Mouse (Mus musculus) mouse trophoblast stem cell (cell line): ENCODE measurements around the gene Trmt44.

Experiments used
- in situ Hi-C, 2 experiments: fragments of 300-500 bp; cut with MseI, MboI; formaldehyde crosslinking; loops; 2 replicates in 1 of 2; 3 replicates in 1 of 2; pipeline ENCODE4 v1.15.1; 2025

Gene Trmt44

GRCm38 (mm10) chr5:35574653-35575599 is at the start of gene Trmt44:
Gene Trmt44 (minus strand): TSS chr5:35575070.
- in situ Hi-C loops = no loop called here

GRCm38 (mm10) chr5:35623831-35624230 is 49.0 kb upstream of the Trmt44 start:
- in situ Hi-C loops = no loop called here

- in situ Hi-C loops = no loop called here
Measured at GRCm38 (mm10) chr5:35621114-35621513, 46.2 kb upstream of the Trmt44 start.

DNA sequence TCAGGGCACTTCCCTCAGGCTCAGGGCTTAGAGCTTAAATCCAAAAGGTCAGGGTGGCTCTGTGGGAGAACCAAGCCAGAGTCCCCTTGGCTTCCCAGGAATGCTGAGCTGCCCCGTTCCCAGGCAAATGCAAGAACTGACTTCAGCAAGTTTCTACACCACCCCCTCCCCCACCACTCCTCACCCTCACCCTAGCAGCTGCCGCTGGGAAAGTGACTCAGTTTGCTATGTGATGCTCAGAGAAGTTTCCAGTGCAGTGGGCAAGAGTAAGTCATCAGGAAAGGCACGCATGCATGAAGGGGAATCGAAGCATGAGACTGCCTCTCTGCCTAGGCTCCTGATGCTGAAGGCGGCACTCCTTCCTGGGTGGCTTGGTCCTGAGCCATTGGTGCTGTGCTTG is 42.1 kb upstream of the Trmt44 start:
- in situ Hi-C loops = no loop called here

DNA sequence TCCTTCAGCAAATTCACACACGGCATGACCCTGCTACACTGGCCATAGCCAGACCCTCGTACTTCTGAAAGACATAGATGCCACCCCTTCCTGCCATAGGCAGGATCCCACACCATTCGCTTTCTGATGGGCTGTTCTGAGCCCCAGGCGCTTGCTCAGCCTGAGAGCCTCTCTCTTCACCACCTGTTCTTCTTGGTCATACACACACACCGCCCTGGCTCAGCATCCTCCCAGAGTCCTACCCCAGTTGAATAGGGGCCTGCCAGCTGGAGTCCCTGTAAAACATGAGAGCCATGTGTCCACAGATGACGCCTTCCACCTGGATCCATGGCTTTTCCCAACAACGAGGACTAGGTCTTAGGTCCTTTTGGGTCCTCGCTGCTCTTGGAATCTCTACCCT is 37.9 kb upstream of the Trmt44 start:
- in situ Hi-C loops = no loop called here

GRCm38 (mm10) chr5:35611900-35612299 is 37.0 kb upstream of the Trmt44 start:
- in situ Hi-C loops = no loop called here

GRCm38 (mm10) chr5:35611170-35611569 is 36.3 kb upstream of the Trmt44 start:
- in situ Hi-C loops = no loop called here

GRCm38 (mm10) chr5:35610381-35610780 is 35.5 kb upstream of the Trmt44 start:
- in situ Hi-C loops = no loop called here

- in situ Hi-C loops = no loop called here
Measured at GRCm38 (mm10) chr5:35609971-35610370, 35.1 kb upstream of the Trmt44 start.

- in situ Hi-C loops = no loop called here
Measured at GRCm38 (mm10) chr5:35609381-35609780, 34.5 kb upstream of the Trmt44 start.

- in situ Hi-C loops = no loop called here
Measured at GRCm38 (mm10) chr5:35608559-35608958, 33.7 kb upstream of the Trmt44 start.

GRCm38 (mm10) chr5:35607784-35608183 is 32.9 kb upstream of the Trmt44 start:
- in situ Hi-C loops = no loop called here

DNA sequence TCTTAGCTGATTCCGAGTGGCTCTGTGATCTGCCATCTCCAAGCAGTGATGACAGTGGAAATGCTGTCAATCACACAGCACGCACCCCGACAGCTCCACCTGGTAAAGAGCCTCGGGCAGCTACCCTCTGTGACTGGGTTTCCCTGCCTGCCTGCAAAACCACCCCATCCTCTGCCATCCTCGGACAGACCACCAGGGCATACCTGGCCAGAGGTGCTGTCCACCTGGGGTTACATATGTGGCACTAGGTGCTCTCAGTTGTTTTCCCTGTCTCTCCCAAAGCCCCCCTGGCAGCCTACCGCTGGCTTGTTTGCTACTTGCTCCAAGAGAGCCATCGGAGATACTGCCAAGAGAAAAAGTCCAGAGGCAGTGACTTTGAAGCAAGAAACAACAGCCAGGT is 31.9 kb upstream of the Trmt44 start:
- in situ Hi-C loops = no loop called here

DNA sequence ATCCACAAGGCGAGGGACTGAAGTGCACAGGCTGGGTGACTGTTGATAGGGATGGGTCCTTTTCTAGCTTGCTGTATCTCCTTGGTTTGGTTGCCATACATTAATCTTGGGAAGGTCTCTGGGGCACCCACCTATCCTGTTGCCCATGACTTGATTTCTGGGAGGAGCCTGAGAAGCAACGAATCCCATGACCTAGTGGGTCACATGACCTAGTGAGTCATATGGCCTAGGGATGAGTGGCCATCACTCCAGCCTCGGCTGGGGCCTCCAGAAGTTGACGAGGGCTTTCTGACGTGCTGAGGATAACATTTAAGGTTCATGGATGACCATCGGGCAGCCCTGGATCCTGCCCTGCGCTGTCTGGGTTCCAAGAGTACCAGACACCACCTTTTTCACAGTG is 30.5 kb upstream of the Trmt44 start:
- in situ Hi-C loops = no loop called here

GRCm38 (mm10) chr5:35601526-35601925 is 26.7 kb upstream of the Trmt44 start:
- in situ Hi-C loops = no loop called here

DNA sequence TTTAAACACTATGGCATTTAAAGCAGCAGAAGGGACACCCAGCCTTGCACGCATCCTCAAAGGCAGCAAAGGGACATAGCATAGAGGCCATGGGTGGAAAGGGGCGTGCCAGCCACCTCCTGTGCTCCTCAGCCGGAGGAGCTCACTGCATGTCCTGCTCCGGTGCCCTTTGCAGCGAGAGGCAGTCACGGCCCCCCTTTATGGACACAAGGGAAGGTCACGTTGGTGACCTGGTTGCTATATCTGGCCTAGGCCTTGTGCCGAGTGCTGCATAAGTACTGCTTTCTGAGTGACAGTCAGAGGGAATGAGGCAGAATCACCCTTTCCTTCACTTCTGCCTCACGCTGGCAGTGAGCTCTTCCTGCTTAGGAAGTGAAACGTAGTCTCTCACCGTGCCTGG is 25.4 kb upstream of the Trmt44 start:
- in situ Hi-C loops = no loop called here

DNA sequence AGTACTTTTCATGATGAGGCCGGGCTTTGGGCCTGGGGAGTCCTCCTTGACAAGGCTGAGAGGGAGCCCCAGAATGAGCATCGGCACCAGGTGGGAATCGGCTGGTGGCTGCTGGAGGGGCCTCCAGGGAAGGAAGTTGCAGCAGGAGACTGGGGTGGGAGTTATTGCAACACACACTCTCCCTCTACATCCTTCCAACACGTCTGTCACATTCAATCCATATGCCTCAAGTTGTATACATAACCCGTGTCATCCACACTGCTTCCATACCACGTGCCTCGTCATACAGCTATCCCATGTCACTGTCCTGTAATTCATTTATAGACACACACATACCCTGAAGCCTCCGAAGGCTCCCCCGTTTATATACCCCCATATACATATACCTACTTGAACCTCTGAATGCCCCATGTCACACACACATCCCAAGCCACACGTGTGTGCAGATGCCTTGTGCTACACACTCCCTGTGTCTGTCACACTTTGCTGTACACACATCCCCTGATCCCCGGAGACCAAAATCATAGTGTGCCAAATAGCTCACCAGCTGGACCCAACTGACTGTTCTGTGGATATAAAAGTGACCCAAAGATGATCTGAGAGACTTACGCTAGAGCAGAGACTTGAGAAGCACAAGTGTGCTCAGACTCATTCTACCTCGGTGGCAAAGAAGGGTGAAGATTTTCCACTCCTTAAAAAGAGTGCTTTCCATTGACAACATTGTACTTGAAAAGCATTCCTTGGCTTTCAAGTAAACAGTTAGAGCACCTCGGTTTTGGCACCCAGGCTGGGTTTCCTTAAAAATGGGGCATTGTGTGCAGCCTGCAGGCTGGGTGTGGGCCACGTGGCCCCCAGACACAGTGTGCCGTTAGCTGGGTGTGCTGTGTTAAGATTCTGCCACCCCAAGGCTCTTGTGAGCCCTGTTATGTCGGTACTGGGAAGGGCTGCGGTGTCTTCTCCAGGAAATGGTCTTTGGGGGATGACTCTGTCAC is 21.6 kb upstream of the Trmt44 start:
- in situ Hi-C loops = loop anchor here in 1 of 2 experiments (10.0 kb wide), 1 partner anchor 88 kb away; no protein-coding TSS in a partner anchor

DNA sequence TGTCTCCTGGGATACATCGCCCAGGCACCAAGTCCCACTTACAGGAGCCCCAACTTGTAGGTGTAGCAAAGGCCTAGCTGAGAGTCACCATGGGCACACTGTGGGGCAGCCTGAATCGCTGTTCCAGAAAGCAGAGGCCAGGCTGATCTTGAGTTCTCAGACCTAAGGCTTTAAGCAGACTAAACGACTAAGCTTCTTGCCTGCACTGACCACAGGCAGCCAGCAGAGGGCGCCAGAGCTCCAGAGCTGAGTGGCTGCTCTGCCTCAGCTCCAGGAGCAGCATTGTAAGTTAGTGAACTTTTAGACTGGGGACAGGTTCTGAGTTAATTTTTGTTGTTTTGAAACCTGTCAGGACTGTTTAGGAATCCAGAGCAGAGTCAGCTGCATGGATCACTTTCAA is 20.8 kb upstream of the Trmt44 start:
- in situ Hi-C loops = loop anchor here in 1 of 2 experiments (10.0 kb wide), 1 partner anchor 89 kb away; no protein-coding TSS in a partner anchor

- in situ Hi-C loops = loop anchor here in 1 of 2 experiments (10.0 kb wide), 1 partner anchor 90 kb away; no protein-coding TSS in a partner anchor
Measured at GRCm38 (mm10) chr5:35594768-35595167, 19.9 kb upstream of the Trmt44 start.

DNA sequence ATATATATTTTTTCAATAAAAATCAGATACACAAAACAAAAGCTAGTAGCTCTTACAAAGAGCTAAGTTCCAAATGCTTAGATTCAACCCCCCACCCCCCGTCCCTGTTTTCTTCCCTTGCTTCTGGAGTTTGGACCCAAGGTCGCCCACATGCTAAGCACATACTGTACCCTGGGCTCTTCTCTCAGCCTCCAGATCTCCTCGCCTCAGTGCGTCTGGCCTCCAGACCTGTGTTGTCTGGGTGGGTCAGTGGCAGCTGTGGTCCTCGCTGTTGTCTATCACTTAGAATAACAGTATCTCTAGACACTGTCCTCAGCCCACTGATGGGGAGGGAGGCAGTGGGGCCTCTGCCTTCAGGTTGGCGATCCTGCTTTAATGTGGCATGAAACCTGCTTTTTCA is 18.4 kb upstream of the Trmt44 start:
- in situ Hi-C loops = loop anchor here in 1 of 2 experiments (10.0 kb wide), 1 partner anchor 92 kb away; no protein-coding TSS in a partner anchor

DNA sequence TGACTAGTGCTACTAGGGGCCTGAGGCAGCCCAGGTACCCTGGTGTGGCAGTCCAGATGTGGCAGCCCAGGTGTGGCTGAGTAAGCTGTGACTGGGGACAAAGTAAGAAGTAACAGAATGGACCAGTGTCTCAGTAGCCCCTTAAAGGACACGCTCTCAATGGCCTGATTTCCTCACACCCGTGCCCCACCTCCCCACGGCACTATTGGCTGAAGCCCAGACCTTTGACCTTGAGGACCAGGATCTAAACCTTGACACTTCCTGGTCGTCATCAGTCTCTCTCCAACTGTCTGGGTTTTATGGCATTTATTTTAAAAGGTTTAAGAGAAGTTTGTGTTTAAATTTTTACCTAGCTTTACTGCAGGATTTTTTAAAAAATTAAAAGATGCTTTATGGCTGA is 18.0 kb upstream of the Trmt44 start:
- in situ Hi-C loops = loop anchor here in 1 of 2 experiments (10.0 kb wide), 1 partner anchor 92 kb away; no protein-coding TSS in a partner anchor
